Mouse (Mus musculus): ENCODE data around the gene Coq3.
A peak's percentile ranks its signal among the peaks of the same experiment; 100 is the strongest.

Gene Coq3

DNA sequence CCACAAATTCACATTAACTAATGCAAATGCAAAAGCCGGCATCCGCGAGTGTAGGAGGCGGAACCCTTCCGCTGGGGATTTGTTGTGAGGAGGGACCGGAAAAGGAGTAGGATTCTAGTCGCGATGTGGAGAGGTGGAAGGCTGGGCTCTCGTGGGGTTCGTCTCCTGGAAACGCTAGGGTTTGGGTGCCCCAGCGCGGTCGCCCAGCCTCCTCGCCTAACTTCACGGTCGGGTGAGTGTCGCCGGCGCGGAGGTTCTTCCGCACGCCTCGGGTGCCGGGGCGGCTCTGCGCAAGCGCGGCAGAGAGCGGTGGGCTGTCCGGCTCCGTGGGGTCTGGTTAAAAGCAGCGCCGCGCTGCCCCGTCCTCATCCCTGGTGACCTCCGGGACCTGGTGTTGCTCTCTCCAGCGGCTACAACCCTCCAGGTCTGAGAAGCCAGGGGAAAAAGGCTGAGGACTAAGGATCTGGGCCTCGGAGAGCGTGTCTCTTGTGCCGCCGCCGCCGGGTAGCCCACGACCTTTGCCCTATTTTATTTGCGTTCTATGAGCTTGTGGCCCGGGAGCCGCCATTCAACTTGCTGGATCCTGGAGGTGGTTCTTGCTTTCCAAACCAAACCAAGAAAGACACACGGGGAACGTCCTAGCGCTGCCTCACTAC lies at the start of gene Coq3:
TSS of gene Coq3 (plus strand) at position 109 of the 656 bp plus-strand sequence.
- DNase-seq (ENCODE audit: low read depth, low spot score), result peak; percentile 80

DNA sequence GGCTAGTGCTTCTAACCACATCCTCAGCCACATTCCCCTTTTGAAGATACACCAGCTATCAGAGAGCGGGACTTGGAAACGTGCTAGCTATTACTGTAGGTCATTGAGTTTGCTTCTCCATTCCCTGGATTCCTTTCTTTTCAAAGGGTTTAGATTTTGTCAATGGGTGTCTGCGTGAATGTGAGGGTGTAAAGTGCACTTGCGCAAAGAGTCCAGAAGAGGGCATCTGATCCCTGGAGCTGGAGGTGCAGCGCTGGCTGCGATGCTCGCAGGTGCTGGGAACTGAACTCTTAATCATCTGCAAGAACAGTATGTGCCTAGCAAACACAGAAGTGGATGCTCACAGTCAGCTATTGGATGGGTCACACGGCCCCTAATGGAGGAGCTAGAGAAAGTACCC lies 46.6 kb upstream of the Coq3 start:
- no peak for DNase-seq (ENCODE audit: low read depth, low spot score)

GRCm38 (mm10) chr4:21847481-21848286 lies 31.8 kb upstream of the Coq3 start, which contains the start of gene Pnisr:
Gene Pnisr (plus strand): TSS chr4:21847583.
- peak; percentile 97 for DNase-seq (ENCODE audit: low read depth, low spot score)

- peak; percentile 93 for DNase-seq (ENCODE audit: low read depth, low spot score)
Observed at GRCm38 (mm10) chr4:21848287-21848630, 31.2 kb upstream of the Coq3 start.

DNA sequence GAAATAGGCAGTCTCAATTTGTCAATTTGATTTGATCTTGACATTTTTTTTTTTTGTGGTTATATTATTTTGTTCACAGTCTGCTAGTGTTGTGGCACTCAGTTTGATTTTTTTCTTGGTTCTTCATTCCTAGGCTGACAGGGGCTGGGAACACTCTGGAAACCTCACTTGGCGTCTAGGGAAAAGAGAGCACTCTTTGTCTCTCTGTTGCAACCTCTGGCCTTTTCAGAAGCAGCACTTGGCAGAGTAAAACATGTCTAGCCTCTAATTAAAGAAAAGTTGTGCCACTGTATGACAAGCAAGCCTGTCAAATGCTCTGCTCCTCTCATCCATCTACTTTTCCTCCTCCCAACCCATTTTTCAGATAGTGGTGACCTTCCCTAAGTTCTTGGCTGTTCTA lies 22.0 kb upstream of the Coq3 start:
- DNase-seq (ENCODE audit: low read depth, low spot score), result no peak

DNA sequence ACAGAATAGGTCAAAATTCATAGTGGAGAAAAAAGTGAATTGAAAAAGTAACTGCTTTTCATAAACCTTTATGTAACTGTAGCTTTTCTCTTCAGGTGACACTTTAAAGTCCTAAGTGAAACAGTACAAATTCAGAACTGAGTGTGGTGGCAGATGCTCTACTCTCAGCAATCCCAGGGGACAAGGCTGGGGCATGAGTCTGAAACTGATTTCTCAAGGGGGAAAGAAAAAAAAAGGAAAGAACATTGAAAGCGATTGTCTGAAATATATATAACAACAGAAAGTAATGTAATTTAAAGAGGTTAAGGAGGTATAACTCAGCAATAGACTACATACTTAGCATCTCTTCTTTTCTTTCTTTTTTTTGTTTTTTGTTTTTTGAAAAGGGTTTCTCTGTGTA lies 14.2 kb upstream of the Coq3 start:
- no peak for DNase-seq (ENCODE audit: low read depth, low spot score)

GRCm38 (mm10) chr4:21878776-21879175 lies 697 bp upstream of the Coq3 start:
- peak; percentile 5 for DNase-seq (ENCODE audit: low read depth, low spot score)

DNA sequence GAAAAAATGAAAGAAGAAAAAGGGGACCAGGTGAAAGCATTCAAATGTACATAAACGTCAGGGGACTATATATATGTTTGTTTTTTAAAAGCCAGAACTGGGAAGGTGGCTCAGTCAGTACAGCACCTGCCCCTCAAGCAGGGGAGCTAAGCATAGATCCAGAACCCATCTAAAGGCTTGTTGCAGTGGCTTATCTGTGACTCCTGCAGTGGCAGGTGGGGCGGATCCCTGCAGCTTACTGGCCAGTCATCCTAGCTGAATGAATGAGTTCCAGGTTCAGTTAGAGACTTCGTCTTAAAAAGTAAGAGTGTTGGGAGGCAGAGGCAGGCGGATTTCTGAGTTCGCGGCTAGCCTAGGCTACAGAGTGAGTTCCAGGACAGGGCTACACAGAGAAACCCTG lies 3.3 kb downstream of the Coq3 start:
- DNase-seq (ENCODE audit: low read depth, low spot score), result no peak

DNA sequence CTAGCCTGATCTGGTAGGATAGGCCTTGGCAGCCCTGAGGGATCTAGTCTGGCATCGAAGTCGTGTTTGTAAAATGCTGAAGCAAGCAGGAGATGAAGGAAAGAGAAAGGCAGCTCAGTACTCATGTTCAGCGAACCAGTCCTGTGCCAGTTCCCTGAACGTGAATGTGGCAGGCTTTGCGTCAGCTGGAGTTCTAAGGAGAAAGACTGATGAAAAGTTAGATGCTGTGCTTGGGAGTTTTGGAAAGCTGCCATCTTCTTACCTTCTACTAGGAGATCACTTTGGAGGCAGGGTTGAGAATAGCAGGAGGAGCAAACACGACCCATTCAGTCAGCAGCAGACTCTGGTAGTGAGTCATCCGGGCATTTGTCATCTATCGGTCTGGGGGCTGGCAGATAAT lies 6.4 kb downstream of the Coq3 start:
- DNase-seq (ENCODE audit: low read depth, low spot score), result no peak

DNA sequence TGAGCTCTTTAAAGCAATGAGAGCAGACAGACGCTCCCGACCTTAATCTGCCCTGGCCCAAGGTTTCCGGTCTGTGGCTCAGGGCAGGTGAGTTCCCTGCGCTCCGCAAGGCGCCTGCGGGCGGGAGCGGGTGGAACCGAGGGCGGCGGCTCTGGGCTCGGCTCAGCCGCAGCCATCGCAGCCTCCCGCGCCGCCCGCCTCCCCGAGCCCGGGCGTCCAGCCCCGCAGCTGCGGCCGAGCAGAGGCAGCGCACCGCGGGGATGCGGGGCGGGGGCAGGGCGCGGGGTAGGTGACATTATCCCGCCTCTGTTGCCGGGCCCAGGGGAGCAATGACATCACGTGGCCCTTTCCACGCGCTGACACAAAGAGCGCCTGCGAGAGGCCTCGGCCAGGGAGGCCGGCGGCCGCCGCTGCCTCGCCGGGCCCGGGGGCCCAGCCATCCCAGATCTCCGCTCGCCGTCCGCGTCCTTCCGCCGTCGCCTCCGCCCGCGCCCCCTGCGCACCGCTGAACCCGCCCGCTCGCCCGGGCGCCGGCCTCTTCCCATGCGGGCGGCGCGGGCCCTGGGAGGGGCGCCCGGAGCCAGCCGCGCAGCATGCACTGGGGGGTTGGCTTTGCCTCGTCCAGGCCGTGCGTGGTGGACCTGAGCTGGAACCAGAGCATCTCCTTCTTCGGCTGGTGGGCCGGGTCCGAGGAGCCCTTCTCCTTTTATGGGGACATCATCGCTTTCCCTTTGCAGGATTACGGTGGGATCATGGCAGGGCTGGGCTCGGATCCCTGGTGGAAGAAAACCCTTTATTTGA lies 51.7 kb downstream of the Coq3 start, which contains the start of gene Faxc:
TSS of gene Faxc (plus strand) at position 359 of the 801 bp plus-strand sequence.
- DNase-seq (ENCODE audit: low read depth, low spot score), result peak; percentile 4

- no peak for DNase-seq (ENCODE audit: low read depth, low spot score)
Observed at GRCm38 (mm10) chr4:21931772-21932630, 52.5 kb downstream of the Coq3 start.

- no peak for DNase-seq (ENCODE audit: low read depth, low spot score)
Observed at GRCm38 (mm10) chr4:21935378-21935777, 55.9 kb downstream of the Coq3 start.

GRCm38 (mm10) chr4:21936424-21936823 lies 57.0 kb downstream of the Coq3 start:
- no peak for DNase-seq (ENCODE audit: low read depth, low spot score)

- no peak for DNase-seq (ENCODE audit: low read depth, low spot score)
Observed at GRCm38 (mm10) chr4:21937890-21938289, 58.4 kb downstream of the Coq3 start.

DNA sequence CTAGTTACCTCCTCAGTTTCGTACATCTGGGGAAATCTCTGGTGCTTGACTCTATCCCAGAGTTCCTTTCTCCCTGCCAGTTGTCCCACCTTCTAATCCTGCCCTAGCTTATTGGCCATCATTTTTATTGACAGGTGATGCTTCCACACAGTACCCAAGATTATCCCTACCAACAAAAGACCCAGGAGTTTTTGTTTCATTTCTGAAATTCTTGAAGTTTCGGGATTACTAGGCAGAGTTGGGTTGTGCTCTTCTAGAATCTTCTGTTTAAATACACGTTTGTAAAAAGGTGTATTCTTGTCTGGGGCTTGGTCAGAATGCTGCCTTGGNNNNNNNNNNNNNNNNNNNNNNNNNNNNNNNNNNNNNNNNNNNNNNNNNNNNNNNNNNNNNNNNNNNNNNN lies 65.2 kb downstream of the Coq3 start:
- DNase-seq (ENCODE audit: low read depth, low spot score), result no peak

DNA sequence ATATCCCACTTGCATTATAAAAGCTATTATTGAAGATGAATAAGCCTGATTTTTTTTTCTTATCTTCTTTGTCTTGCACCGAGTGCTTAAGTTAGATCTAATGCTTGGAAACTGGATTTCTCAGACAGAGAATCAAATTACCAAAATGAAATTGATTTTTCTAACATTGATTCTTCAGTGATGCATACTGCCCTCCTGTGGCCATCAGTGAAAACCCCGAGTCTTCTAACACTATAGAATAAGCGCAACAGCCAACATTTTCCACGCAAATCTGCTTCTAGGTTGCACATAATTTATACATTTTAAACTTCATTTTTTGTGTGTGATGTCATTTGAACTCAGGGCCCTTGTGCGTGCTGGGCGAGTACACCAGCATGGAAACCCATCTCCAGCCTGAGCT lies 72.0 kb downstream of the Coq3 start:
- DNase-seq (ENCODE audit: low read depth, low spot score), result peak; percentile 30

GRCm38 (mm10) chr4:21952255-21952654 lies 72.8 kb downstream of the Coq3 start:
- no peak for DNase-seq (ENCODE audit: low read depth, low spot score)

- DNase-seq (ENCODE audit: low read depth, low spot score), result peak; percentile 45
Observed at GRCm38 (mm10) chr4:21957570-21958321, 78.3 kb downstream of the Coq3 start.

Data from CD4-positive, CD25-positive, alpha-beta regulatory T cell, adult 2 months (primary cell).